Mouse (Mus musculus): Measurements from ENCODE around the gene Cd9. TPM values are rescaled to one million over a fixed set of nuclear protein-coding genes. Genes with fewer than 3 reads are reported as not detected.

Gene Cd9
- polyA plus RNA-seq, 1 experiment, result 8.6 TPM

DNA sequence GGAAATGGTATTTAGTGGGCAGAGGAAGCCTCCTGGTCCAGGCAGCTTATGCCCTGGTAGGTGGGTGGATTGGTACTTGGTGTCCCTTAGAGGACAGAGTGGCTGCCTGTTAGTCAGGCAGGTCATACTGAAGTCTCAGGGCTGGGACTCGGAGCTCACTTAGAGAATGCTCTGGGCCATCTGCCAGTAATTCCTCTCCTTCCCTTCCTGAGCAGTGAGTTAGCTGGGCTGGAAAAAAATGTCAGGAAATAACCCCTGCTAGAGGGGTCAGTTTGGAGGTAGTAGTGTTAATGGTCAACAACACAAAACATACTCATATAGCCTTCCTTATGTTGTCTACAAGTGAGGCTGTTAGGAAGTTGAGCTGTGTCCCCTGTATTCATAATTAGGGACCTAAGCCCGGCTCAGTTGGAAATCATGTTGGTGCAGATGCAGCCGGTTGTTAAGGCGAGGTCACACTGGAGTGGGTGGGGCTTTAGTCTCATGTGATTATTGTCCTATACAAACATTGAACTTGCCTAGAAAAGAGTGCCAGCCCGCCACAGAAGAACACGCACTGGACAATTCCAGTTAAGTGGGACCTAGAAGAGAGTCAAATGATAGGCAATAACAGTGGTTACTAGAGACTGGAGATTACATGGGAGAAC, 18.5 kb upstream of the Cd9 start:
- Histone ChIP-seq H3K27me3 (ENCODE audit: control insufficient read depth, insufficient read depth, low read length) (no peaks in the 10 kb centered on the region), H3K27ac (ENCODE audit: control insufficient read depth, insufficient read depth, low read depth, low read length) (no peak overlapping the region), H3K4me1 (ENCODE audit: control insufficient read depth, insufficient read depth, low read length) (no peaks in the 10 kb centered on the region), H3K4me3 (ENCODE audit: control insufficient read depth, low read depth, low read length) (no peak overlapping the region), H3K36me3 (ENCODE audit: control insufficient read depth, insufficient read depth, low read length) (no peaks in the 10 kb centered on the region)
- TF ChIP-seq POLR2A (IDR thresholded peaks at IDR 0.05; ENCODE audit: control insufficient read depth, low read depth, low read length), result no peak
- no peak for TF ChIP-seq CTCF (IDR thresholded peaks at IDR 0.05; ENCODE audit: control insufficient read depth, insufficient read depth, insufficient replicate concordance, low read depth, low read length)

DNA sequence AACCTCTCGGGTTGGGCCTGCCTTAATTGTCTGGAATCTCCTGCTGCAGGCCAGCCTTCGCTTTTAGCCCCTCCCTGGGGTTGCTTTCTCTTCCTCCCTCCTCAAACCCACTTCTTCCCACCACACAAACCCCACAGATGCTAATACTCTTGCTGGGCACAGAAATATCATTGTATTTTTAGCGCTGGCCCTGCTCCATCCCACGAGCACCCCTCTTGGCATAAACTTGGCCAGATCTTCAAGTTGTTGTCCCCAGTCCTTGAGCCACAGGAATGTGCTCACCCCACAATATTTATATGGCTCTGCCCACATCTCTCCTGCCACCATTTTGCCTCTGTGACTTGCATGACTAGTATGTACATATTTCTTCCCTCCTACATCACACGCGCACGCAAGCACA, 16.6 kb upstream of the Cd9 start:
- no peaks in the 10 kb centered on the region for H3K36me3 ChIP-seq (ENCODE audit: control insufficient read depth, insufficient read depth, low read length)
- TF ChIP-seq CTCF (IDR thresholded peaks at IDR 0.05; ENCODE audit: control insufficient read depth, insufficient read depth, insufficient replicate concordance, low read depth, low read length) (no peak), POLR2A (IDR thresholded peaks at IDR 0.05; ENCODE audit: control insufficient read depth, low read depth, low read length) (no peak)
- no peak overlapping the region for H3K27ac ChIP-seq (ENCODE audit: control insufficient read depth, insufficient read depth, low read depth, low read length)
- H3K4me1 ChIP-seq (ENCODE audit: control insufficient read depth, insufficient read depth, low read length), result no peaks in the 10 kb centered on the region
- H3K27me3 ChIP-seq (ENCODE audit: control insufficient read depth, insufficient read depth, low read length), result no peaks in the 10 kb centered on the region
- H3K4me3 ChIP-seq (ENCODE audit: control insufficient read depth, low read depth, low read length), result no peak overlapping the region

- H3K27me3 ChIP-seq (ENCODE audit: control insufficient read depth, insufficient read depth, low read length), result no peaks in the 10 kb centered on the region
- TF ChIP-seq CTCF (IDR thresholded peaks at IDR 0.05; ENCODE audit: control insufficient read depth, insufficient read depth, insufficient replicate concordance, low read depth, low read length), result no peak
- no peak for TF ChIP-seq POLR2A (IDR thresholded peaks at IDR 0.05; ENCODE audit: control insufficient read depth, low read depth, low read length)
Measured at GRCm38 (mm10) chr6:125510645-125511044, 16.1 kb upstream of the Cd9 start.

GRCm38 (mm10) chr6:125509783-125510182, 15.2 kb upstream of the Cd9 start:
- Histone ChIP-seq H3K36me3 (ENCODE audit: control insufficient read depth, insufficient read depth, low read length) (no peaks in the 10 kb centered on the region), H3K4me3 (ENCODE audit: control insufficient read depth, low read depth, low read length) (no peak overlapping the region), H3K27ac (ENCODE audit: control insufficient read depth, insufficient read depth, low read depth, low read length) (no peak overlapping the region), H3K27me3 (ENCODE audit: control insufficient read depth, insufficient read depth, low read length) (no peaks in the 10 kb centered on the region), H3K4me1 (ENCODE audit: control insufficient read depth, insufficient read depth, low read length) (no peaks in the 10 kb centered on the region)
- TF ChIP-seq CTCF (IDR thresholded peaks at IDR 0.05; ENCODE audit: control insufficient read depth, insufficient read depth, insufficient replicate concordance, low read depth, low read length) (no peak), POLR2A (IDR thresholded peaks at IDR 0.05; ENCODE audit: control insufficient read depth, low read depth, low read length) (no peak)

More at GRCm38 (mm10) chr6:125510645-125511044, 16.1 kb upstream of the Cd9 start:
- H3K4me3 ChIP-seq (ENCODE audit: control insufficient read depth, low read depth, low read length), result no peak overlapping the region
- no peak overlapping the region for H3K27ac ChIP-seq (ENCODE audit: control insufficient read depth, insufficient read depth, low read depth, low read length)
- no peaks in the 10 kb centered on the region for H3K4me1 ChIP-seq (ENCODE audit: control insufficient read depth, insufficient read depth, low read length)
- H3K36me3 ChIP-seq (ENCODE audit: control insufficient read depth, insufficient read depth, low read length), result no peaks in the 10 kb centered on the region

GRCm38 (mm10) chr6:125506427-125506826, 11.8 kb upstream of the Cd9 start:
- TF ChIP-seq POLR2A (IDR thresholded peaks at IDR 0.05; ENCODE audit: control insufficient read depth, low read depth, low read length) (no peak), CTCF (IDR thresholded peaks at IDR 0.05; ENCODE audit: control insufficient read depth, insufficient read depth, insufficient replicate concordance, low read depth, low read length) (no peak)

DNA sequence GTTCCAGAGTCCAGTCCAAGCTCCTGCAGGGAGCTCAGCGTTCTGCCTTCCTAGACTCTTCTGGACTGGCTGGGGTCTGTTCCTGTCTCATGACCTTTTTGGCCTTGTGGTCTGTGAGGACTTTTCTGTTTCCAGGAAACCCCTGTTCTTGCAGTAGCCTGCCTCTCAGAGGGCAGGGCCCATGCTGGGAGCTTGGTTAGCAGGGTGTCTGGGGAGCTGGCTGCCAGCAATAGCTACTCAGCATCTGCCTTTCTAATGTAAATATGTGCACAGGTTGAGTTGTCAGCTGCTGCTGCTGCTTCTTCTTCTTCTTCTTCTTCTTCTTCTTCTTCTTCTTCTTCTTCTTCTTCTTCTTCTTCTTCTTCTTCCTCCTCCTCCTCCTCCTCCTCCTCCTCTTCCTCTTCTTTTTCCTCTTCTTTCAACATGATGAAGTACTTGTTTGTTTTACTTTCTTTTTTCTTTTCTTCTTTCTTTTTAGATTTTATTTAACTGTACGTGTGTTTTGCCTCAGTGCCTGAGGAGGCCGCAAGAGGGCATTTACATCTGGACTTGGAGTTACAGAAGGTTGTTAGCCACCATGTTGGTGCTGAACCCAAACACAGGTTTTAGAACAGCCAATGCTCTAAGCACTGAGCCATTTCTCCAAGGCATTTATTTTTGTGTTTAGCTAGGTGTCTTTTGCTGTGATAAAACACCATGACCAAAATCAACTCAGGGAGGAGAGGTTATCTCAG, 10.2 kb upstream of the Cd9 start:
- TF ChIP-seq CTCF (IDR thresholded peaks at IDR 0.05; ENCODE audit: control insufficient read depth, insufficient read depth, insufficient replicate concordance, low read depth, low read length) (no peak), POLR2A (IDR thresholded peaks at IDR 0.05; ENCODE audit: control insufficient read depth, low read depth, low read length) (no peak)

More at GRCm38 (mm10) chr6:125506427-125506826, 11.8 kb upstream of the Cd9 start:
- H3K27ac ChIP-seq (ENCODE audit: control insufficient read depth, insufficient read depth, low read depth, low read length), result no peak overlapping the region
- no peak overlapping the region for H3K4me3 ChIP-seq (ENCODE audit: control insufficient read depth, low read depth, low read length)
- H3K36me3 ChIP-seq (ENCODE audit: control insufficient read depth, insufficient read depth, low read length), result no peaks in the 10 kb centered on the region
- H3K4me1 ChIP-seq (ENCODE audit: control insufficient read depth, insufficient read depth, low read length), result no peaks in the 10 kb centered on the region
- H3K27me3 ChIP-seq (ENCODE audit: control insufficient read depth, insufficient read depth, low read length), result no peaks in the 10 kb centered on the region

DNA sequence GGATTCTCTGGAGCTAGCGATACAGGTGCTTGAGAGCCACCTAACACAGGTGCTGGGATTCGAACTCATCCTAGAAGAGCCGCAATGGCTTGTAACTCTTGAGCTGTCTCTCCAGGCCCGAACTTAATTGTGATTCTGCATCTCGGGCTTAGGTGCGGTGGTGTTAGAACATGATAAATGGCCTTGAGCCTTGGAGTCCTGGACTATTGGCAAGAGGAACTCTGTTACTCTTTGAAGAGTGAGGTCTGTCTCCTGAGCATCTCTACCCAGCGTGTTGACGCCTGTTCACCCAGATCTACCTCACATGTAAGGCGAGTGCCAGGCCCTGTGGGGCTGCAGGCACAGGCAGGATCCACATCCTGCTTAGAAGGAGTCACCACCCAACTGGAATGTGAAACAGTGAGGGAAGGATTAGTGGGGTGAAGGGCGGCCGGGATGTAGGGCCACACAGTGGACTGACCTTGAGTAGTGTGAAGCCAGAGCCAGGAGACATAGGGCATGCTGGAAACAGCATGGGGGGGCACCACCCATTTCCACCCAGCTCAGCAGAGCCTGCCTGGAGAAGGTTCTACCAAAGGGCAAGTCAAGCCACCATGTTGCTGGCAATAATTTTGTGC, 8.7 kb upstream of the Cd9 start:
- no peaks in the 10 kb centered on the region for H3K27me3 ChIP-seq (ENCODE audit: control insufficient read depth, insufficient read depth, low read length)
- H3K4me1 ChIP-seq (ENCODE audit: control insufficient read depth, insufficient read depth, low read length), result no peaks in the 10 kb centered on the region
- no peak for TF ChIP-seq CTCF (IDR thresholded peaks at IDR 0.05; ENCODE audit: control insufficient read depth, insufficient read depth, insufficient replicate concordance, low read depth, low read length)
- H3K36me3 ChIP-seq (ENCODE audit: control insufficient read depth, insufficient read depth, low read length), result no peaks in the 10 kb centered on the region
- H3K27ac ChIP-seq (ENCODE audit: control insufficient read depth, insufficient read depth, low read depth, low read length), result no peak overlapping the region
- H3K4me3 ChIP-seq (ENCODE audit: control insufficient read depth, low read depth, low read length), result no peak overlapping the region

More for the DNA sequence above, 10.2 kb upstream of the Cd9 start:
- no peaks in the 10 kb centered on the region for H3K27me3 ChIP-seq (ENCODE audit: control insufficient read depth, insufficient read depth, low read length)
- no peaks in the 10 kb centered on the region for H3K4me1 ChIP-seq (ENCODE audit: control insufficient read depth, insufficient read depth, low read length)
- no peak overlapping the region for H3K4me3 ChIP-seq (ENCODE audit: control insufficient read depth, low read depth, low read length)
- H3K36me3 ChIP-seq (ENCODE audit: control insufficient read depth, insufficient read depth, low read length), result no peaks in the 10 kb centered on the region
- no peak overlapping the region for H3K27ac ChIP-seq (ENCODE audit: control insufficient read depth, insufficient read depth, low read depth, low read length)

All from testis, adult 2 months (tissue).